Mouse (Mus musculus) midbrain, embryonic 10.5 days (tissue): ENCODE results near the gene Chd2. TPM values are rescaled to one million over a fixed set of nuclear protein-coding genes. Genes with fewer than 3 reads are reported as not detected.
"Not testable (repeated sequence)": the region's sequence is repeated elsewhere in the genome, so short reads cannot be mapped to it uniquely, and the experiment has no call there.

Experiments
- DNase-seq: peaks from one replicate; pipeline ENCODE4 v3.0.0-alpha.2; 2017; ENCODE audit warnings: low spot score
- H3K27ac ChIP-seq: fragments of 300-500 bp; sonication (generic); replicated peaks from 2 replicates; pipeline ENCODE4 v1.5.1; 2016; ENCODE audit warnings: mild to moderate bottlenecking
- H3K27me3 ChIP-seq: fragments of 300-500 bp; sonication (generic); 2 replicates; pipeline ENCODE4 v1.6.1; 2016; ENCODE audit warnings: low read depth, mild to moderate bottlenecking; ENCODE audit not compliant: poor library complexity, severe bottlenecking
- H3K36me3 ChIP-seq: fragments of 300-500 bp; sonication (generic); 2 replicates; pipeline ENCODE4 v1.6.1; 2016; ENCODE audit warnings: mild to moderate bottlenecking, moderate library complexity
- H3K4me1 ChIP-seq: fragments of 300-500 bp; sonication (generic); 2 replicates; pipeline ENCODE4 v1.6.1; 2016
- H3K4me3 ChIP-seq: fragments of 300-500 bp; sonication (generic); 2 replicates; pipeline ENCODE4 v1.5.1; 2016; ENCODE audit warnings: mild to moderate bottlenecking, moderate library complexity
- H3K9me3 ChIP-seq: fragments of 300-500 bp; sonication (generic); replicated peaks from 2 replicates; pipeline ENCODE4 v1.6.1; 2016; ENCODE audit warnings: mild to moderate bottlenecking
- WGBS: fragments of 180-500 bp; shearing (Covaris S2); methylation state at CpG from one replicate; pipeline ENCODE4 v1.1.7; 2016; 5-methylcytosine and 5-hydroxymethylcytosine counted together
- polyA plus RNA-seq: library from polyadenylated mRNA; unstranded; fragments of >200 nt; fragmentation: Nextera tagmentation; extraction: Ambion mirVana; gene quantifications from 2 replicates; pipeline ENCODE4 v1.2.1, GENCODE M21; 2016

Chd2 gene
- polyA plus RNA-seq, 1 experiment from 2014 or later = 39.6 TPM

- peaks cover 18% of the 10 kb centered on the region for H3K4me1 ChIP-seq
- H3K9me3 ChIP-seq = no peaks in the 10 kb centered on the region
- H3K4me3 ChIP-seq = no peak overlapping the region
- WGBS = 82% methylated on average over 6 of the region's 6 CpGs
- peaks cover 15% of the 10 kb centered on the region for H3K27me3 ChIP-seq
- DNase-seq = no peak
- no peaks in the 10 kb centered on the region for H3K36me3 ChIP-seq
- no peak overlapping the region for H3K27ac ChIP-seq
Observed at GRCm38 (mm10) chr7:73577888-73578421, 36.3 kb upstream of the Chd2 start.

- Histone ChIP-seq H3K27ac (no peak overlapping the region), H3K9me3 (no peaks in the 10 kb centered on the region), H3K36me3 (no peaks in the 10 kb centered on the region), H3K4me3 (no peak overlapping the region), H3K27me3 (peaks cover 15% of the 10 kb centered on the region), H3K4me1 (peaks cover 5% of the 10 kb centered on the region)
- DNase-seq = no peak
- 73% methylated on average over 16 of the region's 16 CpGs for WGBS
Observed at GRCm38 (mm10) chr7:73576101-73576936, 34.7 kb upstream of the Chd2 start.

- WGBS = 51% methylated on average over 8 of the region's 8 CpGs
- DNase-seq = no peak
- Histone ChIP-seq H3K36me3 (no peaks in the 10 kb centered on the region), H3K27ac (0 out of 2 replicates have a peak overlapping the region, but pooled peaks have one; percentile 9), H3K4me1 (peaks cover 5% of the 10 kb centered on the region), H3K9me3 (no peaks in the 10 kb centered on the region), H3K4me3 (no peak overlapping the region), H3K27me3 (peaks cover 15% of the 10 kb centered on the region)
Observed at GRCm38 (mm10) chr7:73575257-73575656, 33.6 kb upstream of the Chd2 start.

- not testable (repeated sequence) for H3K4me3 ChIP-seq, DNase-seq, H3K4me1 ChIP-seq, H3K36me3 ChIP-seq, H3K9me3 ChIP-seq, H3K27ac ChIP-seq
- peaks cover 15% of the 10 kb centered on the region for H3K27me3 ChIP-seq
- WGBS = 40% methylated on average over 3 of the region's 3 CpGs
Observed at GRCm38 (mm10) chr7:73574673-73575072, 33.0 kb upstream of the Chd2 start.

GRCm38 (mm10) chr7:73572571-73572970 is 30.9 kb upstream of the Chd2 start:
- Histone ChIP-seq H3K9me3 (no peaks in the 10 kb centered on the region), H3K36me3 (no peaks in the 10 kb centered on the region), H3K27ac (no peak overlapping the region), H3K4me3 (no peak overlapping the region), H3K4me1 (peaks cover 7% of the 10 kb centered on the region), H3K27me3 (peaks cover 15% of the 10 kb centered on the region)
- 82% methylated on average over 3 of the region's 3 CpGs for WGBS
- DNase-seq = no peak

- peak; percentile 1 for DNase-seq
- WGBS = 87% methylated on average over 3 of the region's 3 CpGs
- no peaks in the 10 kb centered on the region for H3K36me3 ChIP-seq
- no peaks in the 10 kb centered on the region for H3K9me3 ChIP-seq
- peaks cover 7% of the 10 kb centered on the region for H3K4me1 ChIP-seq
- H3K27me3 ChIP-seq = no peaks in the 10 kb centered on the region
- no peak overlapping the region for H3K4me3 ChIP-seq
- H3K27ac ChIP-seq = no peak overlapping the region
Observed at GRCm38 (mm10) chr7:73568801-73569403, 27.3 kb upstream of the Chd2 start.

- peak; percentile 11 for DNase-seq
- 56% methylated on average over 4 of the region's 4 CpGs for WGBS
- H3K27ac ChIP-seq = no peak overlapping the region
Observed at GRCm38 (mm10) chr7:73567754-73568161, 26.1 kb upstream of the Chd2 start.

GRCm38 (mm10) chr7:73564131-73564530 is 22.5 kb upstream of the Chd2 start:
- 92% methylated on average over 6 of the region's 6 CpGs for WGBS
- peaks cover 26% of the 10 kb centered on the region for H3K4me1 ChIP-seq
- no peak for DNase-seq

More at GRCm38 (mm10) chr7:73567754-73568161, 26.1 kb upstream of the Chd2 start:
- Histone ChIP-seq H3K36me3 (no peaks in the 10 kb centered on the region), H3K9me3 (no peaks in the 10 kb centered on the region), H3K4me1 (peaks cover 7% of the 10 kb centered on the region), H3K27me3 (no peaks in the 10 kb centered on the region), H3K4me3 (no peak overlapping the region)

GRCm38 (mm10) chr7:73561492-73562055 is 19.9 kb upstream of the Chd2 start:
- Histone ChIP-seq H3K9me3 (no peaks in the 10 kb centered on the region), H3K27me3 (no peaks in the 10 kb centered on the region), H3K4me1 (peaks cover 20% of the 10 kb centered on the region), H3K4me3 (no peak overlapping the region), H3K27ac (peak overlapping the region; percentile 29; the same call in 1 of the 2 replicates), H3K36me3 (no peaks in the 10 kb centered on the region)
- 22% methylated on average over 10 of the region's 10 CpGs for WGBS
- no peak for DNase-seq

More at GRCm38 (mm10) chr7:73564131-73564530, 22.5 kb upstream of the Chd2 start:
- H3K4me3 ChIP-seq = no peak overlapping the region
- no peaks in the 10 kb centered on the region for H3K36me3 ChIP-seq
- H3K27me3 ChIP-seq = no peaks in the 10 kb centered on the region
- H3K27ac ChIP-seq = no peak overlapping the region
- H3K9me3 ChIP-seq = no peaks in the 10 kb centered on the region

- no peak overlapping the region for H3K4me3 ChIP-seq
- H3K36me3 ChIP-seq = no peaks in the 10 kb centered on the region
- H3K9me3 ChIP-seq = no peaks in the 10 kb centered on the region
- peaks cover 22% of the 10 kb centered on the region for H3K4me1 ChIP-seq
- no peak for DNase-seq
- no peak overlapping the region for H3K27ac ChIP-seq
- no peaks in the 10 kb centered on the region for H3K27me3 ChIP-seq
- WGBS = 94% methylated on average over 6 of the region's 6 CpGs
Observed at GRCm38 (mm10) chr7:73560811-73561210, 19.2 kb upstream of the Chd2 start.

- Histone ChIP-seq H3K4me3 (peak overlapping the region; percentile 100), H3K9me3 (no peaks in the 10 kb centered on the region), H3K4me1 (peaks cover 32% of the 10 kb centered on the region), H3K27me3 (no peaks in the 10 kb centered on the region), H3K27ac (no peak overlapping the region), H3K36me3 (peaks cover 5% of the 10 kb centered on the region)
- 86% methylated on average over 6 of the region's 6 CpGs for WGBS
- DNase-seq = no peak
Observed at GRCm38 (mm10) chr7:73559853-73560190, 18.2 kb upstream of the Chd2 start.

- DNase-seq = no peak
Observed at GRCm38 (mm10) chr7:73559170-73559852, 17.7 kb upstream of the Chd2 start.

More at GRCm38 (mm10) chr7:73559170-73559852, 17.7 kb upstream of the Chd2 start:
- H3K27me3 ChIP-seq = no peaks in the 10 kb centered on the region
- H3K4me3 ChIP-seq = peak overlapping the region; percentile 100
- H3K36me3 ChIP-seq = peaks cover 10% of the 10 kb centered on the region
- H3K4me1 ChIP-seq = peaks cover 37% of the 10 kb centered on the region
- H3K9me3 ChIP-seq = no peaks in the 10 kb centered on the region
- peak overlapping the region; percentile 100 for H3K27ac ChIP-seq
- 43% methylated on average over 8 of the region's 8 CpGs for WGBS
